Mouse (Mus musculus) brain, embryonic 14.5 days (tissue): ENCODE measurements around the gene Tef. TPM values are rescaled to one million over a fixed set of nuclear protein-coding genes. Genes with fewer than 3 reads are reported as not detected.

Experiments
- DNase-seq: peaks from one replicate; pipeline ENCODE4 v3.0.0-alpha.2; 2011; ENCODE audit warnings: low read depth
- CTCF ChIP-seq: fragments of 200-500 bp; IDR thresholded peaks from 2 replicates; pipeline ENCODE4 v1.5.1; 2012; ENCODE audit warnings: inconsistent platforms, mild to moderate bottlenecking, moderate library complexity, borderline replicate concordance; ENCODE audit not compliant: insufficient read depth, insufficient read length; ENCODE audit errors: extremely low read depth
- POLR2A ChIP-seq: fragments of 200-500 bp; IDR thresholded peaks from 2 replicates; pipeline ENCODE4 v1.6.1; 2012; ENCODE audit warnings: mild to moderate bottlenecking, inconsistent platforms, borderline replicate concordance; ENCODE audit not compliant: poor library complexity, insufficient read depth, insufficient read length, severe bottlenecking; ENCODE audit errors: extremely low read depth
- polyA plus RNA-seq: library from polyadenylated mRNA; depleted of rRNA; stranded (reverse); fragments of >200 nt; gene quantifications from 2 replicates; pipeline ENCODE4 v1.2.3, GENCODE M21; 2012

Tef gene
- polyA plus RNA-seq, 1 experiment = 38.0 TPM

DNA sequence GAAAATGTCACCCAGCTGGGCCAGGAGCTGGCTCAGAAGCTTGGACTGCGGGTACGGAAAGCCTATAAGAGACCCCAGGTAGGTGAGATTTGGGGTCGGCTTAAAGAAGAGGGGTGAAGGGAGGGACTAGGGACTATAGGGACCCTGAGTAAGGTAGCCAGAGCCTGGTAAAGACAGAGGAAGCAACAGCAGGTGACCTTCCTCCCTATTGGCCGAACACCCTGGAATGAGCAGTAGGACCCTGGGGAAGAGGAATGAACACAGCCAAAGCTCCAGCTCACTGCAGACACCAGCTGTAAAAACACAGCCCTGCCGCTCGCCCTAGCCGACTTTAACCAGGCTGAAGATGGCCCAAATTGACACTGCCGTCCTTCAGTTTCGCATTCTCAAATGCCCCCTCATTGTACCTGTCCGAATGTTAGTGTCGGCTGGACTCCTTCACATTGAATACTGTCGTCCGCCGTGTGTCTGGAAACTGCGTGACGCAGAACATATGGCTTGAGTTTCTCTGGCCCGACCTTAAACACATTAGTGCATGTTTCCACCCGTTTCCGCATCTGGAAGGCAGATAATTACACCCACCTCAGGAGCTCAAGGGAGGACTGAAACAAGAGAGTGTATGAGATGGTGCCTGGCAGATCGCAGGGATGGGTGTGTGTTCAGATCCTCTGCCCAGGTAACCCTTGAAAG is 29.6 kb upstream of the Tef start:
- TF ChIP-seq CTCF = no peak
- no peak for TF ChIP-seq POLR2A
- DNase-seq = no peak

DNA sequence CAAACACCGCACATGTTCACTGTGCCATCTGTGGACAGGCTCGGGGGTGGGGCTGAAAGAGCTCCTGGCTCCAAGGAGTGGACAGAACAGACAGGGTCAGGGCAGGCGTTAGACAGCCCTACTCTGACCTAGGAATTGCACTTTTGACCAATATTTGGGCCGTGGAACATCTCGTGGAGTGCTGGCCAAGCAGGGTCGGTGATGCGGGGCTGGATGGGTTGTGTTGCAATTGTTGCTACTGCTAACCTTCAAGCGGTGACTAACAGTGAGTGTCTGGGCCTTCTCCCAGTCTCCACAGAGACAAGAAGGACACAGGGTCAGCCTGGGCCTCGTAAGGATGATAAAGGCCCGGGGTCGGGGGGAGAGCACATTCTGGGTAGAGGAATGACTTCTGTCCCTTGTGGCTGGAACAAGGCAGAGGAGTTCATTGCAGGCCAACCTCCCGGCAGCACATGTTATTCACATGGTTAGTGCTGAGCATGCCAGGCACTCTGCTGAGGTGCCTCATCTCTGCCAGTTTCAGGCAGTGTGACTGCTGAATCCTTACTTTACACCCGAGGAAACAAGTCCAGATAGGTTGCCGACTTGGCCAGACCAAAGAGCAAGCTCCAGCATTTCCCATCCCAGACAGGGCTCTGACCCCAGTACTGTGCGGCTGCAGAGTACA is 27.6 kb upstream of the Tef start:
- DNase-seq = no peak
- TF ChIP-seq POLR2A (no peak), CTCF (no peak)

DNA sequence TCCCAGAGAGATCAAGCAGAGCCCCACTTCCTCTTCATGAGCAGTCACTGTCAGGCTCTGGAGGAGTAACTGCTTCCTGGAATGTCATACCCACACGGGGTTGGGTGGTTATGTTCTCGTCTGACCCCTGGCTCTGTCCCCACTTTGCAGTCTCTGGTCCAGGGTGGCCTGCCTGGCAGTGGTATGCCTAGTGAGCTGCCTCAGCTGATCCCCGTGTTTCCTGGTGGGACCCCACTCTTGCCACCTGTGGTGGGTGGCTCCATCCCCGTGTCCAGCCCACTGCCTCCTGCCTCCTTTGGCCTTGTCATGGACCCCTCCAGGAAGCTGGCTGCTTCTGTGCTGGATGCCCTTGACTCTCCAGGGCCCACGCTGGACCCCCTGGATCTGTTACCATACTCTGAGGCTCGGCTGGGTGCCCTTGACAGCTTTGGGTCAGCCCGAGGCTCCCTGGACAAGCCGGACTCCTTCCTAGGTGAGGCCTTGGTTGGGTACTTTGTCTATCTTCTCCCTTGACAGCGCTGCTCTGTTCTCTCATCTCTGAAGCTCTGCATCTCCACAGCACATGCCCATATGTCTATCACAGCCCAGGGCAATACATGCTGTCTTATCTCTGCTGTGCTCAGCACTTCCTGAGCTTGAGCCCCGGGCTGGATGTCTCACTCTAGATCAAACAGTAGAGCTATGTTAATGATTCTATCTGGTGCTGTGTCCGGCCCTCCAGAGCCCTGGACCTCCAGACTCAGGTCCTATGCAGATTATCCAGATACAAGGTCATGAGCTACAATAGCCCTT is 25.4 kb upstream of the Tef start:
- TF ChIP-seq POLR2A (no peak), CTCF (no peak)
- DNase-seq = no peak

DNA sequence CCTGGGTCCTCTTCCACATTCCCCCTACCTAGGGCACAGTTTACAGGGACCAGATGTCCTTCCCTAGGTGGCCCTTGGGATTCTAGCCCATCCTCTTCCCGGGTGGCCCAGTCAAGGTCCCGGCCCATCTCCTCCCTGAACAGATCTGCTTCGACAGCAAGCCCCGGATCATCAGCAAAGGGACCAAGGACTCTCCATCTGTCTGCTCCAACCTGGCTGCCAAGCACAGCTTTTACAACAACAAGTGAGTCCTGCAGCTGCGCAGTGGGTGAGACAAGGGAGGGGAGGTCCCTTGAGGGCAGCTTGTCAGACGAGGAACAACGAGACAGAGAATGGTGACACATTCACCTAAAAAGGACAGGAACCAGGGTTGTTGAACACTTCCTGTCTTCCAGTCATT is 20.4 kb upstream of the Tef start:
- TF ChIP-seq CTCF = no peak
- no peak for TF ChIP-seq POLR2A
- no peak for DNase-seq

DNA sequence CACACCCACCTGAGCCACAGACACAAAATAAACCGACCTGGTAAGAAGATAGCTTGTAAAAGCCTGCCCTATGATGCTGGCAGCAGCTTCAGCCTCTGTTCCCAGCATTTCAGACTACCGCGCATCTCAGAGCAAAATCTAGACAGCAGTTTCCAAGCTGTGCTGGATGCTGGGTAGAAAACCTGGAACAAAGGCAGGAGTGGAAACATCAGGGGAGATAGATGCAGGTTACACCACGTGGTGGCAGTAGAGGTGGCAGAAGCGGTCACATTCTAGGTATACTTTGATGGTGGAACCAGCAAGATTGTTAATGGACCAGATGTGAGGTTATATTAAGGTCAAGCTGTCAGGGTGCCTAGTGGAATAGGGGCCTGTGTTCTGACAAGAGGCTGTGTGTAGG is 17.5 kb upstream of the Tef start:
- DNase-seq = peak; percentile 29
- TF ChIP-seq POLR2A (no peak), CTCF (peak; percentile 42; the same call in 1 of the 2 replicates)

DNA sequence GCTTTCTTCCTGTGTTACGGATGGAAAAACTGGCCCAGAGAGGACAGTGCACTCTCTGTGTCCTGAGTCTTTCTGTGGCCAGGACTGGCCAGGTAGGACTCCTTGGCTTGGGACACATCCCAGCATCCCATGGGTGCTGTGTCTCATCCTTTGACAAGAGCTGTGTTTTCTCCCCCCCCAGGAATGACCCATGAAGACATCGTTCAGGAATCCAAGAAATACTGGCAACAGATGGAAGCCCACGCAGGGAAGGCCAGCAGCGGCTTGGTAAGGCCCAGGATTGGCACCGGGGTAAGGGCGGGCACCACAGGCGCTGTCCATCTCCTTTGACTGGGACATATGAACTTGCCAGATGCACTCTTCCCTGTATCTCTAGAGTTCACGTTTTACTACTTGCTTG is 16.5 kb upstream of the Tef start:
- DNase-seq = no peak
- TF ChIP-seq POLR2A (no peak), CTCF (no peak)

DNA sequence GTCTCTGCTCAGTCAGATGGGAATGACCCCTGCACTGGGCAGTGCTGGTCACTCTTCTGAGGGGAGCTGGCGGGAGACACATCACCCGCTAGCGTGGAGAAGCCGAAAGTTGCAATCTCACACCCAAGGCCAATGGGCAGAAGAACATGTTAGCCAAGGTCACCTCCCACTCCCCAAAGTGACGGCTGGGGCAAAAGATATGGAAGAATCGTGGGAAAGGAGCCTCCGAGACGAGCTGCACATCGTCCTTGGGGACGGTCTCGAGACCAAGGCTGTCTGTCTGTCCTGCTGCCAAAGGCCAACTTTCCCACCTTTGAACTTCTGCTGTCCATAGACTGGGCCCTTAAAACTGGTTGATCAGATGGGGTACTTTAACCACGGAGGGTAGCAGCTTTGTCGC is 14.7 kb upstream of the Tef start:
- TF ChIP-seq POLR2A (no peak), CTCF (no peak)
- DNase-seq = no peak

DNA sequence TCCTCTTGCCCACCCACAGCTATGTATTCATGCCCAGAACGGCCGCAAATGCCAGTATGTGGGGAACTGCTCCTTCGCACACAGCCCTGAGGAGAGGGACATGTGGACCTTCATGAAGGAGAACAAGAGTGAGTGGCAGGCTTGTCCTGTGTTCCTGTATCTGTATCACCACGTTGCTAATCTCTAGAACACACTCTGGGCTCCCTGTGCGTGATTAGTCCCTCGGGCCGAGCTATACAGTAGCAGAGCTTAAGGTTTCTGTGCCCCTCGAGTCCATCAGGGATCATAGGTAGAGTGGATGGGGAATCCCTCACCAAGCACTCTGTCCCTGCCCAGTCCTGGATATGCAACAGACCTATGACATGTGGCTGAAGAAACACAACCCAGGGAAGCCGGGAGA is 9.8 kb upstream of the Tef start:
- DNase-seq = no peak
- TF ChIP-seq POLR2A = no peak
- no peak for TF ChIP-seq CTCF

DNA sequence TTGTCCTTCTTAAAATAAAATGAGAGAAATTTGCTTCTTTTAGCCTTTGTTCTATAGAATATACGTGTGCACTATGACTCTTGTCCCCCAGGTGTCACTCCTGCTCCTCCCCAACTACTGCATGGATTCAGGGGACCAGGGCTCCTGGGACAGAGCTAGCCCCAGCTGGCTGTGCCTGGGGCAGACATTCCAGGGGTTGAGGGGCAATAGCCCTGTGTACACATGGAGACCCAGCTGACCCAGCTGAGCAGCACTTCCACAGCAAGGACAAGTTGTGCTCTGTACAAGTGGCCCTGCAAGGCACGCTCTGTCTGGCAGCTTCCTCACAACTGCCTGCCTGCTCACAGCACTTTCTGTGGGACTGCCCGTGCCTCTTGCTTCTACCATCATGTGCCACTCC is 6.0 kb upstream of the Tef start:
- DNase-seq = peak; percentile 14
- no peak for TF ChIP-seq POLR2A
- peak; percentile 26; the same call in 1 of the 2 replicates for TF ChIP-seq CTCF

DNA sequence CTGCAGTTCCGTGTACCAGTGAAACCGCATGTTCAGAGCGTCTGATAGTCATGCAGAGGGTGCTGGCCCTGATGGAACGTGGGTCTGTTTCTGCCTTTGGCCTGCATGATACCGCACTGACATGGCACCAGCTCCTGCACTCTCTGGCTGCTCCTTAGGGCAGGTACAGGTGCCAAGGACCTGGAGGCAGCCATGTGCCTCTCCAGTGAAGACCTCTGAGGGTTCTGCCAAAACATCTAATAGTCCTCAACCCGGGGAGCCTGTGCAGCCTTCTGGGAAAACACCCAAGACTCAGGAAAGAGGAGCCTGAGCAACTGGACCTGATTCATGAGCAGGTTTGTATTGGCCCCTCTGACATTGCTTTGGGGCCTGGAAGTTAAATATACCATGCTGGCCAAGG is 4.4 kb upstream of the Tef start:
- no peak for DNase-seq
- no peak for TF ChIP-seq POLR2A
- TF ChIP-seq CTCF = no peak

DNA sequence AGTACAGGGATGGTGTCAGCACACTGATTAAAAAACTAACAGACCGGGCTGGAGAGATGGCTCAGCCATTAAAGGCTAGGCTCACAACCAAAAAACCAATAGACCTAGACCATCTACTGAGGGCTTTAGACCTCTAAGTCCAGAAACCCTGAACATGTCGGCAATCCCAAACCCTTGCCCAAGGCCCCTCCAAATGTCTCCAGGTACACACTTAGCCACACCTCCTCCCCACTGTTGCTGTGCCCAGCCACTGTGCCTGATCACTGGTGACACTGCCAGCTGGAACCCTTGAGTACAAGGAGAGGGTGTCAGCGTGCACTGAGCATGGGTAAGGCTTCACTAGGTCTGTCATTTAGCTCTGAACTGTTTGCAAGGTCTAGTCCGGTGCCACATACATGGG is 3.8 kb upstream of the Tef start:
- TF ChIP-seq CTCF (no peak), POLR2A (no peak)
- no peak for DNase-seq

DNA sequence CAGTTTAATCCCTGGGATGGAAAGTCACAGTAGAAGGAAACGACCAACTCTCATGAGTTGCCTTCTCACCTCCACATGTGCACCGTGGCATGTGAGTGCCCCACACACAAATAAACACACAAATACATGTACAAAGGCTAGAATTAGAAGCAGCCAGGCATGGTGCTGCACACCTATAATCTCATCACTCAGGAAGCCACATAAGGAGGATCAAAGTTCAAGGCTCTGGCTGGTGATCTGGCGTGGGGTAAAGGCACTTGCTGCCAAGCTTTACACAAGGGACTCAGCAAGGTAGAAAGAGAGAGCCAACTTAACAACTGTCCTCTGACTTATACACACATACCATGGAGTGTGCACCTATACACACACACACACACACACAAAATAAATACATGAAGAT is 1.8 kb upstream of the Tef start:
- TF ChIP-seq CTCF (no peak), POLR2A (no peak)

DNA sequence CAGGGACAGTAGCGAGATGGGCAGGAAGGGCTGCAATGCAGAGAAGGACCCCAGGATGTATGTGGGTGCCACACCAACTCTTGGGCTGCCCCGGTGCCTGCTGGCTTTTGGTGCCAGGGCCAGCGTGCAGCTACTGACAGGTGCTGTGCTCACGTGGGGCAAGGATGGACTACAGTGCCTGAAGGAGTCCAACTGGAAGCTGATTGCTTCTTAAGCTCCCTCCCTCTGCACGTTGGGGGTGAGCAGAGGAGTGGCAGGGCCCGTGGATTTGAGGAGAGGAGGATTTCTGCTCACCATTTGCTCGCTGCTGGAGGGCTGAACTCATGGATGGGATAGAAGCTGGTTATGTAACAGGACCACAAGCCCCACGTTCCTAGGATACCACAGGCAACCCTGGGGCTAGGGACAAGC is 725 bp downstream of the Tef start:
- no peak for DNase-seq
- no peak for TF ChIP-seq CTCF
- no peak for TF ChIP-seq POLR2A

More for the DNA sequence above, 1.8 kb upstream of the Tef start:
- no peak for DNase-seq

DNA sequence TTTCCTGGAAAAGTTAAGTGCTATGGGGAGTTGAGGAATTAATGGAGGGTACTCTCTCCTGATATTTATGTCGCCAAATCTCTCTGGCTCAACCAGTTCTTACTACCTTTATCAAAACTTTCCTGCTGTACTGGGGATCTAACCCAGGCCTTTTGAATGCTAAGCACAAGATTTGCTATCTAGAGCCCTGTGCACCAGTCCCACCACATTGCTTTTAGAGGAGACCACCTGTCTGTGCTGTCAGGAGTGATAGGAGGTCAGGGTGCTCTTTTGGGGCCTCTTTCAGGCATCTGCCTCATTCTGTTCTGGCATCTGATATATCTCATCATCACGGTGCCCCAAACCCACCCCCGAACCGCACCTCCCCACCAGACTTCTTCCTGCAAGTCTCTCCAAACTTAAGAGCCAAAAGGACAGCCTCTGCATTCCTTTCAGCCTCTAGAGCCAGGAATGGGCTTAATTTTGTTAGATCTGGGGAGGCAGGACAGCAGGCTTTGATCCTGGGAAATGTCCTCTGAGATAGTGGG is 1.3 kb downstream of the Tef start:
- no peak for DNase-seq
- TF ChIP-seq POLR2A (no peak), CTCF (no peak)

DNA sequence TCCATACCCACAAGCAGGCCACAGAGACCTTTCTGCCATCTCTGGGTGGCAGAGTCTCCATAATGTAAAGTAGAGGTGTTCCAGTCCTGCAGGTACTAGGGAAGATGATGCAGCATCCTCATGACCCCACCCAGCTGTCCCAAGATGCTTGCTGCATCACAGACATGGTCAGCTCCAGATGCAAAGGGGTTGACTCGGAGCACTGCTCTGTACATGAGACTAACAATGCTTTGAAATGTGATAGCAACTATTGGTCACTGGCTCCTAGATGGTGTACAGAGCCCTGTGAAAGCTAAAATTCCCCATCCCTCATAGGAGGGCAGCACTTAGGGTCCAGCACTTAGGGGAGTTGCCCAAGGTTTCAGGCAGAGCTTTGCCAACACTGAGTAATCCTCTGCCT is 2.0 kb downstream of the Tef start:
- DNase-seq = no peak
- TF ChIP-seq POLR2A = no peak
- no peak for TF ChIP-seq CTCF
